Mouse (Mus musculus) left cerebral cortex, adult 2 months (tissue): Measurements from ENCODE around the gene Tdp2. TPM values are rescaled to one million over a fixed set of nuclear protein-coding genes. Genes with fewer than 3 reads are reported as not detected.

ENCODE experiments used
- DNase-seq, 2 experiments: peaks; one replicate each; pipeline ENCODE4 v3.0.0; 2021 to 2022; ENCODE audit warnings: low spot score in 2 of 2, mixed read lengths in 1 of 2; ENCODE audit errors: extremely low spot score in 1 of 2
- H3K27ac ChIP-seq: fragments of 200-600 bp; 2 replicates; pipeline ENCODE4 v1.8.1; 2022
- H3K4me3 ChIP-seq: fragments of 200-600 bp; 2 replicates; pipeline ENCODE4 v1.8.1; 2022
- CTCF ChIP-seq: fragments of 200-600 bp; IDR thresholded peaks from 2 replicates; pipeline ENCODE4 v1.8.1; 2022; ENCODE audit warnings: antibody characterized with exemption, mild to moderate bottlenecking, moderate library complexity
- intact Hi-C: fragments of 180-260 bp; cut with DNase I; formaldehyde crosslinking; loops from one replicate; pipeline ENCODE4 v1.15.1; 2025
- total RNA-seq, 2 experiments: library from RNA; stranded (reverse); gene quantifications; 2 replicates each; pipeline ENCODE4 v1.2.3; 2021

Gene Tdp2
- total RNA-seq, 2 experiments from 2014 or later, result 18.8 to 20.7 TPM

DNA sequence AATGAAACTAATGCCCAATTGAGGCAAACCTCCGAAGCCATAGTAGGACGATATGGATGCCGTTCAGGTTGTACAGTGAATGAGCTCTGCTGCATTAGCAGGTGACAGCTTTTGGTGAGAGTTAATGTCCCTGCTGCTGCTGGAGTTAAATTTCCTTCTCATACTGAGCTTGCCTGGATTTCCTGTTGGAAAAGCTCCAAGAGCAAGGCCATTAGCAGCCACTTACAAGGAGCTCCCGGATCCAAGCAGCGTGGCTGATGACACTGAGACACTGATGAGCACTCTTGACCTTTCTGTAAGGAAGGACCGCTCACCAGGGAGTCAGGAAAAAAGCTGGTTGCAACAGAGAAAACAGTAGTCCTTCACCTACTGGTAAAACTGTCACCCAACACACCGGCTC, 30.5 kb downstream of the Tdp2 start:
- no peak for TF ChIP-seq CTCF
- intact Hi-C loops, result no loop called here
- Histone ChIP-seq H3K4me3 (no peak overlapping the region), H3K27ac (no peak overlapping the region)
- no peak for DNase-seq

- no peak overlapping the region for H3K27ac ChIP-seq
- DNase-seq, result peak; percentile 31 to 37
- intact Hi-C loops, result no loop called here
- TF ChIP-seq CTCF, result peak; percentile 65
- H3K4me3 ChIP-seq, result no peak overlapping the region
Measured at GRCm38 (mm10) chr13:24862520-24862919, 31.0 kb downstream of the Tdp2 start.

- TF ChIP-seq CTCF, result no peak
- Histone ChIP-seq H3K4me3 (no peak overlapping the region), H3K27ac (no peak overlapping the region)
- DNase-seq, result no peak
- intact Hi-C loops, result no loop called here
Measured at GRCm38 (mm10) chr13:24866430-24867402, 35.2 kb downstream of the Tdp2 start.

GRCm38 (mm10) chr13:24867789-24868188, 36.3 kb downstream of the Tdp2 start:
- H3K4me3 ChIP-seq, result no peak overlapping the region
- no peak for DNase-seq
- no peak overlapping the region for H3K27ac ChIP-seq
- no peak for TF ChIP-seq CTCF
- intact Hi-C loops, result no loop called here

DNA sequence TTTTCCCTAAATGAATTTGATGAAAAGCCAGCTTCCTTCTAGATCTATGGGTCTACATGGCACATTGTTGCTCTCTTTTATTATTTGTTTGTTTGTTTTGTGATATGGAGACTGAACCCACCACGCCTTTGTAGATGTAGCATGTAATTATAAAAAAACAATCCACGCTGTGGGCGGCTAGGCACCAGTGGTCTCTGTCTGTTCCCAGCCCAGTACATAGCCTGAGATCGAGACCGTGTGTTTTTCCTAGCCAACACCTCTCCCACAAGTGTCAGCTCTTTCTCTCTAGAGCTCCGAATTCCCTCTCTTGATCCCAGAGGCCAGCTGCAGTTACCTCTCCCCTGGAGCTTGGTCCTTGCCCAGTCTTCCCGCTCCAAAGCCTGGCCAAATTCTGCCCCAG, 36.8 kb downstream of the Tdp2 start:
- TF ChIP-seq CTCF, result no peak
- Histone ChIP-seq H3K27ac (no peak overlapping the region), H3K4me3 (no peak overlapping the region)
- intact Hi-C loops, result no loop called here
- DNase-seq, result no peak

GRCm38 (mm10) chr13:24879359-24880040, 48.0 kb downstream of the Tdp2 start:
- intact Hi-C loops, result no loop called here
- Histone ChIP-seq H3K4me3 (no peak overlapping the region), H3K27ac (no peak overlapping the region)
- no peak for TF ChIP-seq CTCF
- no peak for DNase-seq

DNA sequence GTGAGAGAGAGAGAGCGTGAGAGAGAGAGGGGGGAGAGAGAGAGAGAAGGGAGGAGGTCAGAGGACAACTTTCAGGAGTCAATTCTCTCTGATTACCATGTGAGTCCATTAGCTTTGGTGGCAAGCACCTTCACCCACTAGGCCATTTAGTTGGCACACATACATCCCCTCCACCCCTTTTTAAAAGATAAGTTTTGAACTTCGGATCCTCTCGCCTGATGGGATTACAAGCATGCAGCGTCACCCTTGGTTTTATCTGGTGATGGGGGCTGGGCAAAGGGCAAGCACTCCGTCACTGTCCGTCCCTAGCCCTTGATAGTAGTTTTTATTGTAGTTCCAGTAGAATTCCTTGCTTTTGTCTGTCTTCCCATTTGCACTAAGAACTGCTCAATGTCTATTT, 48.7 kb downstream of the Tdp2 start:
- Histone ChIP-seq H3K4me3 (no peak overlapping the region), H3K27ac (no peak overlapping the region)
- intact Hi-C loops, result no loop called here
- no peak for DNase-seq
- no peak for TF ChIP-seq CTCF

GRCm38 (mm10) chr13:24880704-24881103, 49.2 kb downstream of the Tdp2 start:
- TF ChIP-seq CTCF, result no peak
- intact Hi-C loops, result no loop called here

DNA sequence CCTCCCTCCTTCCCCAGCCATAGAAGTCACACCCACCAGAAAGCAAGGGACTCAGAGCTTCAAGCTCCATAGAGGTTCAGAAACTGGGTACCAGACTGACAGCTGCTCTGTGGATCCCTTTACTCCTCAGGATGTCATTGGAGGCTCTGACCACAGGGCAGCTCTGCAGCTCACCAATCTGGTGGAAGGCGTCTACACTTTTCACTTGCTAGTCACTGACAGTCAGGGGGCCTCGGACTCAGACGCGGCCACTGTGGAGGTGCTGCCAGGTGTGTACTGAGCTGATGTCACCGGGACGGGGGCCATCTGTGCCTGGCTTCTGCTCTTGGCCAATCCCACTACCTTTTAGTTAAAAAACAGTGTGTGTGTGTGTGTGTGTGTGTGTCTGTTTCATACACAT, 50.9 kb downstream of the Tdp2 start:
- intact Hi-C loops, result no loop called here
- no peak overlapping the region for H3K27ac ChIP-seq
- peak; percentile 22 for TF ChIP-seq CTCF
- DNase-seq, result no peak
- no peak overlapping the region for H3K4me3 ChIP-seq

More at GRCm38 (mm10) chr13:24880704-24881103, 49.2 kb downstream of the Tdp2 start:
- DNase-seq, result no peak
- H3K4me3 ChIP-seq, result no peak overlapping the region
- no peak overlapping the region for H3K27ac ChIP-seq

DNA sequence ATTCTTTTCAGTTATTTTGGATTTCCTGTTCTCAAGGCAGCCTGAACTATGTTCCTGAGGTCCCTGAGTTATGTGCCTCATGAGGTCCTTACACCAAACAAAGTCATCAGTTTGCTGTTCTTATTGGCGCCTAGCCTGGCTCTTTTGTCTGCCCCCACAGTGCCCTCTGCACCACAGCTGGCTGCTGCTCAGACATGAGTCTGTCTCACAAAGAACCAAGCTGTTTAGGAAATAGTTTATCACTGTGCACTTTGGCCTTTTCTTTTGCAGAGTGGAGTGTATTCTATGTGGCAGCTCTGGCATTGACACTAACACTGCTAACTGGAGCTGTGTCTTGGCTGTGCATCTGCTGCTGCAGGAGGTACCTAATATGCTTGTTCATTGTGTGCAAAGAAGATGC, 58.1 kb downstream of the Tdp2 start:
- no peak overlapping the region for H3K27ac ChIP-seq
- TF ChIP-seq CTCF, result no peak
- no peak for DNase-seq
- intact Hi-C loops, result no loop called here
- H3K4me3 ChIP-seq, result no peak overlapping the region

Other genes with a start within 250 kb of the Tdp2 start
- gene Ripor2, start 249.5 kb upstream of the Tdp2 start, total RNA-seq, result 10 to 100 TPM; 62.5 to 68.3 TPM
- gene Armh2, start 90.4 kb upstream of the Tdp2 start, total RNA-seq, result not detected
- 1 to 10 TPM; 2.6 TPM for gene Gmnn, start 69.8 kb upstream of the Tdp2 start, total RNA-seq
- gene BC005537, start 30.0 kb upstream of the Tdp2 start, total RNA-seq, result 100 to 1,000 TPM; 151 to 161 TPM
- 10 to 100 TPM; 80.0 to 82.9 TPM for gene Acot13, start 139 bp upstream of the Tdp2 start, total RNA-seq
- gene D130043K22Rik, start 13.5 kb downstream of the Tdp2 start, total RNA-seq, result 10 to 100 TPM; 30.8 to 31.2 TPM
- 10 to 100 TPM; 56.5 to 56.8 TPM for gene Aldh5a1, start 106.0 kb downstream of the Tdp2 start, total RNA-seq
- gene Gpld1, start 111.5 kb downstream of the Tdp2 start, total RNA-seq, result 10 to 100 TPM; 19.2 to 19.8 TPM
- gene Mrs2, start 188.7 kb downstream of the Tdp2 start, total RNA-seq, result 10 to 100 TPM; 54.3 to 65.6 TPM
- gene Dcdc2a, start 224.3 kb downstream of the Tdp2 start, total RNA-seq, result 1 to 10 TPM; 5.0 to 5.1 TPM